Mouse (Mus musculus): ENCODE results near the gene Ank3.

The Ank3 gene

DNA sequence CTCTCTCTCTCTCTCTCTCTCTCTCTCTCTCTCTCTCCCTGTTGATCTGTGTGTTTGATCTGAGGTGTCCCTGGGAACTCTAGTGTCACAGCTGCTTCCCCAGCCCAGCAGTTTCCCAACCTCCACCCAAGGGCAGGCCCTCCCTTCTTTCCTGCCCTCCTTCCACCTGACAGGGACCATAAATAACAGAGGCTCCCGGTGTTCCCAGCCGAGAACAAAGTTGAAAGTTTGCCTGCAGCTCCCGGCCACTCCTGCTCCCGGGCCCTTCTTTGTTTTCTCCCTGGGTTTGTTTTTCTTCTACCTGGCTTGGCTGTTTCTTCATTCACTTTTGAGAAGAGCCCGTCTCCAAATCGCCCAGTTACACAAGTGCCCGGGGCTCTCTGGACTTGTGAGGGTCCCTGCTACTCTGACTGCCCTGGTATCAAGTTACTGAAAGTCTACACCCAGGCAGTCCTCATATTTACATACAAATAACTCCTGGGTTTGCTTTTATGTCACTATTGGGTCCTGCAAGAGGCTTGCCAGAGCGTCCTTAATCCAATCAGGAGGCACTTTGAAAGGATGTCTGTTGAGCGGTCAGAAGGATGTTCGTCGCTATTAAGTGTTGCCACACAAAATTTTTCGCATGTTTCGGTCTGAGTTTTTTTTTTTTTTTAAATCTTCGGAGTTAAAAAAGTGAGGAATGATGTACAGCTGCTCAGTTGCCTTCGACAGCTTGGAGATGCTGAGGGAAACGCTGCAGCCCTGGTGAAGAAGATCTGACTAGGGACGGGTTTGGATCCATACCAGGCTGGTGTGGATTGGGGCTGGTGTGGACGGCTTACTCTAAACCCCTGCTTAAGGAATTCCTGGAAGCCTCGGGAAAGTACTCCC lies 526.9 kb downstream of the Ank3 start:
- DNase-seq (ENCODE audit: low read depth, low spot score) = peak; percentile 78

DNA sequence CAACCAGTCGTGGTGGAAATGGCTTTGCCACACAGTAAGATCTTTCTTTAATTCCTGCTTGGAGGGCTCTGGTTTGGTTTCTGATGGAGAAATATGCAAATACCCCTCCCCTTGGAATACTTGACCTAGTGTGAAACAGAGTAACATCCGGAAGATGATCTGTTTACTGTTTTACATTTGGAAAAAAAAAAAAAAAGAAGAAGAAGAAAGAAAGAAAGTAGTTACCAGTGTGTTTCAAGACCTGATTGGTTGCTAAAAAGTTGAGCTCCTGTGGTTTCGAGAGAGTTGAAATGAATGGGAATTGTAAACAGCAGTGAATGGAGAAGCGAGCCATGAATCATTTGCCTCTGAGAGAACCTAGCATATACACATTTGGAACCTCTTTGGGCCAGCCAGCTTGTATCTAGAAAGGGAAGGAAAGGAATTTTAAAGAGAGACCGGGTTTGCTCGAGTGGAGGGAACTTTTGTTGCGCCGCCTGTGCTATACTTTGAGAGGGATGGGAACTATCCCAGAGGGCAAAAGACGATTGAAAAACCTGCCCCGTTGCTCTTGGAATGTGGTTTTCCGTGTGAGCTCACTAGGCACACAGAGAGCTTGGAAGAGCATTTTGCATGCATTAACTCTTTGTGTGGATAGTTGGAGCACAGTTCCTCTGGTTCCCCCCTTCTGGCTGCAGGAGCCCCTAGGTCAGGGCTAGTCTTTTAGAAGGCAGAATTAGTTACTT lies 527.7 kb downstream of the Ank3 start:
- DNase-seq (ENCODE audit: low read depth, low spot score) = no peak

DNA sequence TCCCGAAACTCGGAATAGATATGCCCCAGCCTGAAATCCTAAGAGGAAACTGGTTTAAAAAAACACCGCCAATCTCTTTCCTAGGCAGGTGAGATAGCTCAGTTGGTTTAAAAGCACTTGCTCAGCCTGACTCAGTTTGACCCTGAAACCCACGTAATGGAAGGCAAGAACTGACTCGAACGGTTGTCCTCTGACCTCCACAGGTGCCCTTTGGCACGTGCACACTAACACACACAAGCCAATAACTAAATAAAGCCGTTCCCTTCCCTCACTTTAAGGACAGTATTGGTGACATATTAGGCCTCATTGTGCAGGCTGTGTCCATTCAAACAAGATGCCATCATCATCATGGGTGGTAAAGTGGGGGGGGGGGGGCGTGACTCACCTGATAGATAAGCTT lies 528.4 kb downstream of the Ank3 start:
- no peak for DNase-seq (ENCODE audit: low read depth, low spot score)

DNA sequence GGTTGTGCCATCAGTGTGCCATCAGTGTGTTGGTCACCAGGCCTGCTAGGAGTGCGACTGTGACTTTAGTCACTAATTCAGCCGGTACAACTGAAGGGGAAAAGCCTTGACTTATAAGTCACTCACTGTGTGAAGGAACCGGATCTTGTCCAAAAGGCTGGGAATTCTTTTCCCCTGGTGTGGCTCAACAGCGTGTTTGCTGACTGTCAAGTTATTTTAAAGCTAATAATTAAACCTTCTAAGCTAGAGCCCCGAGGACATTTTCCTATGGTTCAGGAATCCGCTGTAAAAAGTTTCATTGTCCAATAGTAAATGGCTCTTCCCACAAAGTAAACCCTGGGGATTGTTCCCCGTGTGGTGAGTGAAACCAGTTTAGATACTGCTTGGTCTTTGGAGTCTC lies 529.8 kb downstream of the Ank3 start:
- DNase-seq (ENCODE audit: low read depth, low spot score) = peak; percentile 54

DNA sequence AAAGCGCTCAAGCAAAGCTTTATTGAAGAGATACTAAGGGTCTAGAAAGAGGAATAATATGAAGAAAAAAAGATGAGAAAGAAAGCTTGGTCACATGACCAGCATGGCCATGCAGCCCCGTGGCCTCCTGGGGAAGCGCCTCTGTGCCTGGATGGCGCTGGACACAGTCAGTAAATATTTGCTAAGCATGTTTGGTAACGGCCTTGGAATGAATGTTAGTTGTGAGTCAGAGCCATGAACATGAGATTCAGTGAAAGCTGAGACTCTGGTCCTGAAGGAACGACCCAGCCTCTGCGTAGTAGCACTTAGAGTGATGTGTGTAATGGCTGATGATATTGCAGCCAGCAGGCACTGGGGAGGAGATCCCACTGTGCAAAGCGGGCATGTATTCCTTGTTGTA lies 531.9 kb downstream of the Ank3 start:
- no peak for DNase-seq (ENCODE audit: low read depth, low spot score)

DNA sequence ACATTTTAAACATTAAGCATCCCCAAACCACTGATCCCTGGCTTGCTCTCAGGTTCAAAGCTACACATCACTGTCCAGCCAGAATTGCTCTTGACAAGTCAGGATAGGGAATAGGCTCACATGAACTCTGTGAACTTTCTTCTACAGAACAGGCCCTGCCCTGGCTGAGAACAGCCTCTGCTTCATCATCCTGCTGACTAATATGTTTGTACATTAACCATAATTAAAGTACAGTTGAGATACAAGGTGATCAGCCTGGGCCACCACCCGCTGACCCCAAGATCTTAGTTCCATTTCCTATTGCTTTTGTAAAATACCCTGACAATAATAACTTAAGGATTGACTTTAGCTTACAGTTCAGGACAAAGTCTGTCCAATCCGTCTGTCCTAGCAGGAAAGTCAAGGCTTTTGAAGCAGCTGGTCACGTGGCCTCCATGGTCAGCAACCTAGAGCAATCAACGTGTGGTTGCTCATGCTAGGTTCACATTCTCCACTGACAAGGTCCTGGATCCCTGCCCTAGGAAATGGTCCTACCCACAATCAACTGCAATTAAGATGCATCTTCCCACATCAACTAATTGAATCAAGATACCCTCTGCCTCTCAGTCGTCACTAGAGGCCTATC lies 538.0 kb downstream of the Ank3 start:
- DNase-seq (ENCODE audit: low read depth, low spot score) = no peak

DNA sequence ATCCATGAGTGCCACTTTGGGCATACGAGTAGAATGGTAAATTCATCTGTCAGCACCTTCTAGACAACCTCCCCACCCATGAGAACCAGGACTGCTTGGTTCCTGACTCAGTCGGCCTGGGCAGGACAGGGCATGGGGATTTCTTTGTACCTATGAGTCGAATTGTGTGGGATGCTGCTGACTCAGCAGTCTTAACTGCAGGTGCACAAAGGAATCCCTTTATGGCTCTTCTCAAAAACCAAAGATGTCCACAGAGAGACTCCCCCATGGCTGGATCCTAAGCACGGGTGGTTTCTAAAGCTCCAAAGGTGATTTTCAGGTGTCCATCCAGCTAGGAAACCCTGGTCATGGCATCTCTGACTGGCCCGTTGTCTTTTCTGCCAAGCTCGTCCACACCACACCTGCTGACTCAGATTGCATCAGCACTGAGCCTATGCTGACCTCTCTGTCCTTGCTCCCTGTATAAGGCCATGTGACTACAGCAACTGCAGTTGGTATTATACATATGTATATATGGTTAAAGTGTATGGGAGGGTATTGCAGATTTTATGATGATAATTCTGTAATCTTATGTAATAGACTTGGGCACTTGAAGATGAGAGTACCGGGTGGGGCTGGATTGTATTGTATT lies 538.8 kb downstream of the Ank3 start:
- no peak for DNase-seq (ENCODE audit: low read depth, low spot score)

DNA sequence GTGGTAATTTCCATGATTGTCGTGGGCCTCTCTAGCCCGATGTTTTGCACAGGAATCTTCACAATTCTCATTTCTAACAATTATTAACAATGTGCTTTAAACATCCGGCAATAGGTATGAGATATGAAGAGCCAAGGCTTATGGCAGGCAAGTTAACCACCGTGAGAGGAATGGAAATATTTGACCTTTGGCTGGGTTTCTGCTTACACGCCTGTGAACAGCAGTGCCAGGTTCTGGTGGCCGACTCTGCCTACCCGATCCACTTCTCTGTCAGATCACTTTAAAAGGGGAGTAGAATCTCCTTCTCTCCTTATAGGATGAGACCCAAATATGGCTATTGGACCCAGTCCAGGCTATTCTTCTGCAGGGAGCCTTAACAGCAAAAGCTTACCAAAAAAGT lies 540.6 kb downstream of the Ank3 start:
- no peak for DNase-seq (ENCODE audit: low read depth, low spot score)

DNA sequence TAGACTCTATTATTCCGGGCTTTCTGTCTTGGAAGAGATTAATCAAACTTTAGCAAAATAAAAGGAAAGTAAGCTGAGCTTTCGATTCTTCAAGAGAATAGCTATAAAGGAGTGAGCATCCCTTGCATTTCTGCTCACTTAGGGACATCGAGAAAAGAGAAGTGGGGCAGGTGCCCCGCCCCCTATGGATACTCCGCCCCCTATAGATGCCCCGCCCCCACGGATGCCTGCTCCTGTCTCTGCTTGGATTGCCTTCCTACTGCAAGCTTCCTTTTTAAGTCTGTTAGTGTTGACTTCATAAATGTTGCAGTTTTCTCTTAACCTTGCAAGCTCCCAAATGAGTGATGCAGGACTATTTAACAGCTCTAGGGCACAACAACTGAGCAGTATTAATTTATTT lies 541.4 kb downstream of the Ank3 start:
- no peak for DNase-seq (ENCODE audit: low read depth, low spot score)

DNA sequence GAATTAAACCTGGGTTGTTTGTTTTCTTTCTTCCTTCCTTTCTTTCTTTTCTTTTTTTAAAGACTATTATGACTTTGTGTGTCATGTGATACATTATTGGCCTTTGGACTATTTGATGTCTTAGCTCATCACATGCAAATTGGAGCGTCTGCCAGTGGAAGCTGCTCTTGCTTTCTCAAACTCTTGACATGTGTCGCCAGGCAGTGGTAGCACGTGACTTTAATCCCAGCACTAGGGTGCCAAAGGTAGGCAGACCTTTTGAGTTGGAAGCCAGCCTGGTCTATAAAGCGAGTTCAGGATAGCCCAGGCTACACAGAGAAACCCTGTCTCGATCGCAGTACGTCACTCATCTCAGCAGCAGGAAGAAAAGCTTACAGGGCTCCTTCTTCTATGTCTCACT lies 542.4 kb downstream of the Ank3 start:
- DNase-seq (ENCODE audit: low read depth, low spot score) = no peak

DNA sequence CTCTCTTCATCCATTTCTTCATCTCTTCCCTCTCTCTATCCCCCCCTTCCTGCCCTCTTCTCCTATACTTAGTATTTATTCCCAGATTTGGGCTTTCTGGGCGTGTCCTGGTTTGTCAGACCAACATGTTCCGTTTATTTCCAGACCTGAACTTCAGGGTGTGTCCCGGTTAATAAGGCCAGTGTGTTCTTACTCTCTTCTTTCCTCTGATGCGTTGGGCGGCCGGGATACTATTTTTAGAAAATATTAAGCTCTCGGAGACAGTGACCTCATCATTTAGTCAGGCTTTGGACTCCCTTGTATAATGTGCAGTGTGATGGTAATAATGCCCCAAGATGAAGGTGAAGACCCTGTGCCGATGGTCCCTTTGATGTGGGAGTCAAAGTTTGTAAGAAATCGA lies 546.3 kb downstream of the Ank3 start:
- DNase-seq (ENCODE audit: low read depth, low spot score) = no peak

DNA sequence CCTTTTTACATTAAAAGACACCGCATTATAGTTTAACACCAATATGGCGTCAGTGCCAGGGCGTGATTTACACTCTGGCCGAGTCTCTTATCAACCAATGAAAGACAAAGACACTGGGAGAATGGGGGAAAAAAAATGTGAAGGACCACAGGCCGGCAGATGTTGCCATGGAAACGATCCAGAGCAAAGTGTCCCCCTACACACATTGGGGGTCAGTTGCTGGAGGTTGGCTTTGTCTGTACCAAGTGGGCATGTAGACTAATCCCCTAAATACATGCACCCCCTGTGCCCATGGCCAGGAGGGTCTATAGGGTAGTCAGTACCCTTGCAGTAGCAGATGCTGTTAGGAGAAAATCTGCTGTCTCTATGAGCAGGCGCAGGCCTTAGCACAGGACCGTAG lies 547.3 kb downstream of the Ank3 start:
- no peak for DNase-seq (ENCODE audit: low read depth, low spot score)

DNA sequence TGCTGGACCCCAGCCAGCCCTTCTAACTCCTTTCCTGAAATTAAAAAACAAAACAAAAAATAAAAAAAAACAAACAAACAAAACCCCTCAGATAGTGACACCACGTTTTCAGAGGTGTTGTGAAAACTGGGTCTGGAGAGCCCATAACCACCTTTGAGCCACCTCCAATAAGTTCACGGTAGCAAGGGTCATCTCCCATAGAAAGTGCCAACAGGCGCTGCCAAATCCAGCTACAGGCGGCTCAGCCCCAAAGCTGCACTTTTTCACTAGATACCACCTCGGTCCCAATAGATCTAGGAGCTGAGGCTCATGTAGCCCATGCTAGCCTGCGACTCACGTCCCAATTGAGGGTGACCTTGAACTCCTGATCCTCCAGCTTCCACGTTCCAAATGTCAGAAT lies 547.7 kb downstream of the Ank3 start:
- no peak for DNase-seq (ENCODE audit: low read depth, low spot score)

DNA sequence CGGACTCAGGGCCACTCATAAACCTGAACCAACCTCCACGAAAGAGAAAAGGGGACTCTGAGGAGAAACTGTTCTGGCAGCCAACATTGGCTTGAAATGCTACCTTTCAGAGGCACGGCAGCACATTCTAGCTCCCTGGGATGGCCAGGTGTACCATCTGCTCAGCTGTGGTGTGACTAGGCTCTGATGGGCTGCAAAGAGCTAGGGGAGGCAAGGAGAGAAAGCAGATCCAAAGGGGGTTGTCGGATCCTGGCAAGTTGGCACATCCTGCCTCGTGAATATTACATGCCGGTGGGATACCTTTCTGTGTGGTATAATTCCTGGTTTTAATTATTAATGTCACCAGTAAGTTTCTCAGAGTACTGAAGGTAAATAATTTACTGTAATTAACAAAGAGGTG lies 548.5 kb downstream of the Ank3 start:
- no peak for DNase-seq (ENCODE audit: low read depth, low spot score)

DNA sequence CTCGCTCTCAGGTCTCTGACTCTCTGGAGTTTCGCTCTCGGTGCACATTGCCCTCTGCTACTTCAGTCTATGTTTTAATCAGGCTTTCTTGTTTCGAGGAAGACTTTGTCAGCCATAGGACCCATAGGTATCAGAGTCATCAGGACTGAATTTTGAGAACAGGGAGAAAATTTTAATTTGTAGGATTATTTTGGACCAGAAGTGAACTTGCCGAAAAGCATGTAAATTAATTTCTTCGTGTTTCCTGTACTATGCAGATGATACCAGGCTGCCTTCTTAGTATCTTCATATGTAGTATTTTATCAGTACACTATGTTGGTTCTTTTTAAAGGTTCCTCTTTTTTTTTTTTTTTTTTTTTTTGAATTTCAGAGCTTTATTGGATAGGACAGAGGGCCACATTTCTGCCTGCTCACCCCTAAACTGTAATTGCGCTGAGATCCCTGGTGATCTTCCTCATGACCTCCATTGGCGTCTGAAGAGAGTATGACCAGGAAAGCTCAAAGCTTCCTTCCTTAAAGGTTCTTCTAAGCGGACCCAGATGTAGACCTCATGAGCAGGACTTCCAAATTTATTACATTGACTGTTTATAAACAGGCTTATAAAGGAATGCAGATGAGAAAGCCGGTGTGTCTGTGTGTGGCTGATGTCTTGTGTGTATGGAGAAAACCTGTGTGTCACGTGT lies 551.8 kb downstream of the Ank3 start:
- no peak for DNase-seq (ENCODE audit: low read depth, low spot score)

DNA sequence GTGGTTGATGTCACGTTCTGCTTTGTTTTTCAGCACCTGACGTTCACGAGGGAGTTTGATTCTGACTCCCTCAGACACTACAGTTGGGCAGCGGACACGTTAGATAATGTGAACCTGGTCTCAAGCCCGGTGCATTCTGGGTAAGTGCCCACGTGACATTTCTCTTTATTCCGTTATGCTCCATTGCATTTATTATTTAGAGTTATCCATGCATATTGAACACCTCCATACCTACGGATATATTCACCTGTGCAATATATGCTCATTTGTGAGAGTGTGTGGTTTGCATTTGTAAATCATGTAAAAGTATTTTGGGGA lies 552.3 kb downstream of the Ank3 start:
- no peak for DNase-seq (ENCODE audit: low read depth, low spot score)

DNA sequence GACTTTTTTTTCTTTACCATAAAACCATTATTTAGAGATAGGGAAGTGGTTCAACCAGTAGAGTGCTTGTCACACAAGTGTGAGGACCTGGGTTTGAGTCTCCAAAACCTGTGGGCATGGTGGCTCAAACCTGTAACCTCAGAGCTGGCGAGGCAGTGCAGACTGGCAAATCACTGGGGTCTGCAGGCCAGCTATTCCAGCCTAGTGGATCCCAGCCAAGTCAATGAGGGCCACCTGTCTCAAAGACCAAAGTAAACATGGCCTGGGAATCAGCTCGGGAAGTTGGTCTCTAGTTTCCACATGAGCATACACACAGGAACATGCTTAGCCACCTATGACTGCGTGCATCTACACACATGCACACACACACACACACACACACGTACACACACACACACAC lies 552.9 kb downstream of the Ank3 start:
- DNase-seq (ENCODE audit: low read depth, low spot score) = no peak

DNA sequence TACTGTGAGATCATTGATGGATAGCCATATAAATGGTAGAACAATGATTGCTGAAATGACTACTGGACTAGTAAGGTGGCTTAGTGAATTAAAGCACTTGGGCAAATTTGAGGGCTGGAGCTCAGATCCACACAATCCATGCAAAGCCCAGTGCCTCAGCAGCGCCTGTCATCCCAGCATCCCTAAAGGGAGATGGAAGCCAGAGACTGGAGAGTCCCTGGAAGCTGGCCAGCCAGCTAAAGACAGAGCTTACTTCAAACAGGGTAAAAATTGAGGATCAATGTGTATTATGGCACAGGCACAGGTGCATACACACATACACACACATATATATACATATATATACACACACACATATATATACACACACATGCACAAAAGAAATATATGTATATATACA lies 553.7 kb downstream of the Ank3 start:
- no peak for DNase-seq (ENCODE audit: low read depth, low spot score)

DNA sequence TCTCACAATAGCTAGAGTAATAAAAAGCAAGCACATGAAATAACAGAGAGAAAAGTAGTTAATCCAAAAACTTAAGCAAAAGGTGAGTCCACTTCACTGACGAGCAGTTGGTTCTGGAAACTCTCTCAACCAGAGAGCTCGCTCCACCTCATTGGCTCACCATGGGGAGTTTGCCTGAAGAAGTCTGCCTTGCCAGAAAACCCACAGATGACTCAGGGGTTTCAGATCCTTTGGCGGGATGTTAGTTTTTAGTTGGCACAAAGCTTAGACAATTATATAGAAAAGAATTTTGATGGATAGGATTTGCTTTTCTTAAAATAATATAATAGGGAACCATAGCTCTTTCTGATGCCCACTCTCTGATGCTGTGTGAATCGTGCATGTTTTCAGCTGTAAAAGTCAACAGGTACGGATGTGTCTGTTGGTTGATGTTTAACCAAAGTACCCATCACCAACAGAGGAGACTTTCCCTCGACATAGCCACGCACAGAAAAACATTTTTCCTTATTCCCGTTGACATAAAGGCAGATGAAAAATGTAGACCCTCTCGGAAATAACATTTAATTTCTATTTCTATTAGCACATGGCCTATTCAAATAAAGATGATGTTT lies 556.2 kb downstream of the Ank3 start:
- no peak for DNase-seq (ENCODE audit: low read depth, low spot score)

DNA sequence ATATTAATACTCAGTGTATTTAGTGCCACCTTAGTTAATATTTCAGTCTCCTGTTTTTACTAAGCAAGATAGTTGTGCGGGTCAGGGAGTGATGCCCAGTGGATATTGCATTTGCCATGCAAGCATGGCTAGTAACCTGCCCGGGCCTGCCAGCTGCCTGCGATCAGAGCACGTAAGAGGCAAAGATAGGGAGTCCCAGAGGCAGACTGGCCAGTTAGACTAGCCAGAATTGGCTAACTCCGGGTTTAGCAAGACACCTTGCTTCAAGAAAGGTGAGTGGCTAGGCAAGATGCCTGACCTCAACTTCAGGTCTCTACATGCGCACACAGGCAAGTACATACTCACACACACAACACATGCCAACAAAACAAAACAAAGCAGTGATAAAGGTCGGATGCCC lies 563.7 kb downstream of the Ank3 start:
- no peak for DNase-seq (ENCODE audit: low read depth, low spot score)

DNA sequence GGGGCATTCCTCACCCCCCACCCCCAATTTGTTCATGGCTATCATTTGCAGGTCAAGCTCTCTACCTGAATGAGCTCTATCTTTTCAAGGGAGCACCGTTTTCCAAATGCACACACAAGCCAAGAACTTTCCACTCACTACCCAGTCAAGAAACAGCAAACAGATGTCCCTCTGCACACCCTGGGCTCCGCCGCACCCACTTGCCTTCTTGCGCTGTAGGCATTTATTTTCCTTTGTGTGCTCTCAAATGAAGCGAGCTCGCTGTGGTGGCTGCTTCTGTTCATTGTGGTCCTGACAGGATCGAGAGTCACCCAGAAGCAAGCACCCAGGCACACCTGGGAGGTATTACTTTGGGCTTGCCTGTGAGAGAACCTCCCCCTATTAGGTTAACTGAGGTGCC lies 564.4 kb downstream of the Ank3 start:
- DNase-seq (ENCODE audit: low read depth, low spot score) = peak; percentile 12

All from forelimb bud, embryonic 11.5 days (tissue).